Mouse (Mus musculus) c-Kit-positive CD71-positive TER-119-negative erythroid progenitor cells, embryonic 14.5 days (primary cell): Measurements from ENCODE around the gene Sgcg.
A peak's percentile ranks its signal among the peaks of the same experiment; 100 is the strongest.

ENCODE experiments used
- DNase-seq: peaks from one replicate; pipeline ENCODE4 v3.0.0-alpha.2; 2013; ENCODE audit warnings: low read depth

The Sgcg gene

GRCm38 (mm10) chr14:61258352-61258751 lies at the start of gene Sgcg:
Gene Sgcg (minus strand): TSS chr14:61258490.
- no peak for DNase-seq

GRCm38 (mm10) chr14:61303969-61304609 lies 45.8 kb upstream of the Sgcg start:
- DNase-seq: no peak

GRCm38 (mm10) chr14:61302428-61302827 lies 44.1 kb upstream of the Sgcg start:
- no peak for DNase-seq

- DNase-seq: no peak
Measured at GRCm38 (mm10) chr14:61301323-61301722, 43.0 kb upstream of the Sgcg start.

GRCm38 (mm10) chr14:61299810-61300209 lies 41.5 kb upstream of the Sgcg start:
- DNase-seq: no peak

- DNase-seq: peak; percentile 59
Measured at GRCm38 (mm10) chr14:61294738-61295079, 36.4 kb upstream of the Sgcg start.

- DNase-seq: peak; percentile 61
Measured at GRCm38 (mm10) chr14:61293884-61294737, 35.8 kb upstream of the Sgcg start.

- DNase-seq: no peak
Measured at GRCm38 (mm10) chr14:61290664-61291063, 32.4 kb upstream of the Sgcg start.

- no peak for DNase-seq
Measured at GRCm38 (mm10) chr14:61288606-61289286, 30.5 kb upstream of the Sgcg start.

- no peak for DNase-seq
Measured at GRCm38 (mm10) chr14:61278676-61279300, 20.5 kb upstream of the Sgcg start.

- peak; percentile 27 for DNase-seq
Measured at GRCm38 (mm10) chr14:61277285-61277684, 19.0 kb upstream of the Sgcg start.

- DNase-seq: no peak
Measured at GRCm38 (mm10) chr14:61274414-61275198, 16.3 kb upstream of the Sgcg start.

- DNase-seq: no peak
Measured at GRCm38 (mm10) chr14:61267908-61268475, 9.7 kb upstream of the Sgcg start.

- no peak for DNase-seq
Measured at GRCm38 (mm10) chr14:61259084-61259483, 794 bp upstream of the Sgcg start.

GRCm38 (mm10) chr14:61252596-61253388 lies 5.5 kb downstream of the Sgcg start:
- no peak for DNase-seq

GRCm38 (mm10) chr14:61246444-61246843 lies 11.8 kb downstream of the Sgcg start:
- DNase-seq: no peak

- DNase-seq: peak; percentile 37
Measured at GRCm38 (mm10) chr14:61242611-61243010, 15.7 kb downstream of the Sgcg start.

- no peak for DNase-seq
Measured at GRCm38 (mm10) chr14:61238751-61239150, 19.5 kb downstream of the Sgcg start.

GRCm38 (mm10) chr14:61237101-61237654 lies 21.1 kb downstream of the Sgcg start:
- DNase-seq: no peak

- DNase-seq: no peak
Measured at GRCm38 (mm10) chr14:61235846-61236474, 22.3 kb downstream of the Sgcg start.
